Mouse (Mus musculus): ENCODE data around the gene Rbfox2.
"Not testable (repeated sequence)": the region's sequence is repeated elsewhere in the genome, so short reads cannot be mapped to it uniquely, and the experiment has no call there.

The Rbfox2 gene

GRCm38 (mm10) chr15:77271285-77271684 lies 35.5 kb downstream of the Rbfox2 start:
- DNase-seq (ENCODE audit: low spot score) = no peak

- DNase-seq (ENCODE audit: low spot score) = not testable (repeated sequence)
These were observed 37.3 kb downstream of the Rbfox2 start for GRCm38 (mm10) chr15:77269496-77269895.

- no peak for DNase-seq (ENCODE audit: low spot score)
These were observed 38.4 kb downstream of the Rbfox2 start for GRCm38 (mm10) chr15:77268415-77268814.

GRCm38 (mm10) chr15:77265318-77265717 lies 41.5 kb downstream of the Rbfox2 start:
- DNase-seq (ENCODE audit: low spot score) = no peak

GRCm38 (mm10) chr15:77264314-77264713 lies 42.5 kb downstream of the Rbfox2 start:
- no peak for DNase-seq (ENCODE audit: low spot score)

GRCm38 (mm10) chr15:77262782-77263181 lies 44.0 kb downstream of the Rbfox2 start:
- DNase-seq (ENCODE audit: low spot score) = no peak

- peak; percentile 31 for DNase-seq (ENCODE audit: low spot score)
These were observed 49.2 kb downstream of the Rbfox2 start for GRCm38 (mm10) chr15:77257437-77258229.

- DNase-seq (ENCODE audit: low spot score) = no peak
These were observed 50.0 kb downstream of the Rbfox2 start for GRCm38 (mm10) chr15:77256782-77257181.

- DNase-seq (ENCODE audit: low spot score) = no peak
These were observed 52.2 kb downstream of the Rbfox2 start for GRCm38 (mm10) chr15:77254636-77255035.

GRCm38 (mm10) chr15:77254128-77254527 lies 52.7 kb downstream of the Rbfox2 start:
- DNase-seq (ENCODE audit: low spot score) = no peak

- DNase-seq (ENCODE audit: low spot score) = no peak
These were observed 55.1 kb downstream of the Rbfox2 start for GRCm38 (mm10) chr15:77251706-77252105.

- DNase-seq (ENCODE audit: low spot score) = no peak
These were observed 56.0 kb downstream of the Rbfox2 start for GRCm38 (mm10) chr15:77250806-77251205.

GRCm38 (mm10) chr15:77249421-77249820 lies 57.4 kb downstream of the Rbfox2 start:
- no peak for DNase-seq (ENCODE audit: low spot score)

- DNase-seq (ENCODE audit: low spot score) = no peak
These were observed 61.1 kb downstream of the Rbfox2 start for GRCm38 (mm10) chr15:77245418-77246365.

- DNase-seq (ENCODE audit: low spot score) = no peak
These were observed 62.2 kb downstream of the Rbfox2 start for GRCm38 (mm10) chr15:77244634-77245033.

- no peak for DNase-seq (ENCODE audit: low spot score)
These were observed 62.8 kb downstream of the Rbfox2 start for GRCm38 (mm10) chr15:77243876-77244560.

GRCm38 (mm10) chr15:77240607-77241006 lies 66.2 kb downstream of the Rbfox2 start:
- no peak for DNase-seq (ENCODE audit: low spot score)

- no peak for DNase-seq (ENCODE audit: low spot score)
These were observed 67.2 kb downstream of the Rbfox2 start for GRCm38 (mm10) chr15:77239564-77239963.

- no peak for DNase-seq (ENCODE audit: low spot score)
These were observed 69.1 kb downstream of the Rbfox2 start for GRCm38 (mm10) chr15:77237661-77238060.

GRCm38 (mm10) chr15:77236055-77236567 lies 70.7 kb downstream of the Rbfox2 start:
- DNase-seq (ENCODE audit: low spot score) = no peak

GRCm38 (mm10) chr15:77235551-77235950 lies 71.3 kb downstream of the Rbfox2 start:
- DNase-seq (ENCODE audit: low spot score) = no peak

GRCm38 (mm10) chr15:77234296-77234695 lies 72.5 kb downstream of the Rbfox2 start:
- DNase-seq (ENCODE audit: low spot score) = no peak

Measured in ovary, postnatal 10 days (tissue).